Mouse (Mus musculus): Measurements from ENCODE around the gene Lipt2. TPM values are rescaled to one million over a fixed set of nuclear protein-coding genes. Genes with fewer than 3 reads are reported as not detected.

Lipt2 gene
- polyA plus RNA-seq, 1 experiment from 2014 or later = 18.7 TPM

- H3K4me3 ChIP-seq (ENCODE audit: low read depth, low read length) = no peak overlapping the region
- ATAC-seq (ENCODE audit: low FRiP score) = no peak
- H3K27me3 ChIP-seq (ENCODE audit: control insufficient read depth, insufficient read depth, low read length) = no peaks in the 10 kb centered on the region
- H3K4me1 ChIP-seq (ENCODE audit: control insufficient read depth, insufficient read depth, low read length) = no peaks in the 10 kb centered on the region
- H3K27ac ChIP-seq (ENCODE audit: low read depth, low read length) = no peak overlapping the region
- no peak overlapping the region for H3K4me2 ChIP-seq
- WGBS = 87% methylated on average over 11 of the region's 11 CpGs
- DNase-seq (ENCODE audit: low spot score, missing footprints) = no peak
- H3K36me3 ChIP-seq (ENCODE audit: control insufficient read depth, insufficient read depth, low read length) = no peaks in the 10 kb centered on the region
- H3K9ac ChIP-seq (ENCODE audit: low read length) = no peak overlapping the region
- no peaks in the 10 kb centered on the region for H3K9me3 ChIP-seq (ENCODE audit: control insufficient read depth, low read length)
These were observed 8.5 kb upstream of the Lipt2 start for GRCm38 (mm10) chr7:100150626-100151025.

- Histone ChIP-seq H3K4me2 (no peak overlapping the region), H3K9me3 (ENCODE audit: control insufficient read depth, low read length) (no peaks in the 10 kb centered on the region), H3K36me3 (ENCODE audit: control insufficient read depth, insufficient read depth, low read length) (no peaks in the 10 kb centered on the region), H3K4me1 (ENCODE audit: control insufficient read depth, insufficient read depth, low read length) (peaks cover 4% of the 10 kb centered on the region; the same call in 1 of the 2 replicates), H3K27me3 (ENCODE audit: control insufficient read depth, insufficient read depth, low read length) (no peaks in the 10 kb centered on the region), H3K9ac (ENCODE audit: low read length) (no peak overlapping the region), H3K27ac (ENCODE audit: low read depth, low read length) (no peak overlapping the region), H3K4me3 (ENCODE audit: low read depth, low read length) (no peak overlapping the region)
- DNase-seq (ENCODE audit: low spot score, missing footprints) = no peak
- 80% methylated on average over 4 of the region's 4 CpGs for WGBS
- ATAC-seq (ENCODE audit: low FRiP score) = no peak
These were observed 1.4 kb upstream of the Lipt2 start for GRCm38 (mm10) chr7:100157669-100158068.

GRCm38 (mm10) chr7:100160006-100160405 lies 929 bp downstream of the Lipt2 start:
- DNase-seq (ENCODE audit: low spot score, missing footprints) (peak; percentile 90), ATAC-seq (ENCODE audit: low FRiP score) (peak; percentile 30)
- H3K9me3 ChIP-seq (ENCODE audit: control insufficient read depth, low read length) = no peaks in the 10 kb centered on the region
- H3K27ac ChIP-seq (ENCODE audit: low read depth, low read length) = peak overlapping the region; percentile 89; the same call in 1 of the 2 replicates
- H3K4me2 ChIP-seq = peak overlapping the region; percentile 95
- no peaks in the 10 kb centered on the region for H3K36me3 ChIP-seq (ENCODE audit: control insufficient read depth, insufficient read depth, low read length)
- WGBS = 70% methylated on average over 7 of the region's 7 CpGs
- H3K4me3 ChIP-seq (ENCODE audit: low read depth, low read length) = peak overlapping the region; percentile 74
- H3K9ac ChIP-seq (ENCODE audit: low read length) = peak overlapping the region; percentile 82
- peaks cover 4% of the 10 kb centered on the region; the same call in 1 of the 2 replicates for H3K4me1 ChIP-seq (ENCODE audit: control insufficient read depth, insufficient read depth, low read length)
- H3K27me3 ChIP-seq (ENCODE audit: control insufficient read depth, insufficient read depth, low read length) = no peaks in the 10 kb centered on the region

- no peak overlapping the region for H3K27ac ChIP-seq (ENCODE audit: low read depth, low read length)
- no peak overlapping the region for H3K4me2 ChIP-seq
- DNase-seq (ENCODE audit: low spot score, missing footprints) = no peak
- H3K9me3 ChIP-seq (ENCODE audit: control insufficient read depth, low read length) = no peaks in the 10 kb centered on the region
- H3K4me3 ChIP-seq (ENCODE audit: low read depth, low read length) = no peak overlapping the region
- peaks cover 4% of the 10 kb centered on the region; the same call in 1 of the 2 replicates for H3K4me1 ChIP-seq (ENCODE audit: control insufficient read depth, insufficient read depth, low read length)
- WGBS = 90% methylated on average over 4 of the region's 4 CpGs
- no peaks in the 10 kb centered on the region for H3K27me3 ChIP-seq (ENCODE audit: control insufficient read depth, insufficient read depth, low read length)
- H3K9ac ChIP-seq (ENCODE audit: low read length) = no peak overlapping the region
- H3K36me3 ChIP-seq (ENCODE audit: control insufficient read depth, insufficient read depth, low read length) = no peaks in the 10 kb centered on the region
- no peak for ATAC-seq (ENCODE audit: low FRiP score)
These were observed 4.4 kb downstream of the Lipt2 start for GRCm38 (mm10) chr7:100163506-100163905.

- Histone ChIP-seq H3K27ac (ENCODE audit: low read depth, low read length) (no peak overlapping the region), H3K27me3 (ENCODE audit: control insufficient read depth, insufficient read depth, low read length) (no peaks in the 10 kb centered on the region), H3K36me3 (ENCODE audit: control insufficient read depth, insufficient read depth, low read length) (no peaks in the 10 kb centered on the region), H3K4me1 (ENCODE audit: control insufficient read depth, insufficient read depth, low read length) (no peaks in the 10 kb centered on the region), H3K9me3 (ENCODE audit: control insufficient read depth, low read length) (no peaks in the 10 kb centered on the region), H3K4me3 (ENCODE audit: low read depth, low read length) (no peak overlapping the region), H3K9ac (ENCODE audit: low read length) (no peak overlapping the region), H3K4me2 (no peak overlapping the region)
- 77% methylated on average over 11 of the region's 11 CpGs for WGBS
- DNase-seq (ENCODE audit: low spot score, missing footprints) (peak; percentile 56), ATAC-seq (ENCODE audit: low FRiP score) (no peak)
These were observed 9.6 kb downstream of the Lipt2 start for GRCm38 (mm10) chr7:100168654-100169053.

- Histone ChIP-seq H3K4me1 (ENCODE audit: control insufficient read depth, insufficient read depth, low read length) (no peaks in the 10 kb centered on the region), H3K4me3 (ENCODE audit: low read depth, low read length) (no peak overlapping the region), H3K4me2 (no peak overlapping the region), H3K27ac (ENCODE audit: low read depth, low read length) (no peak overlapping the region), H3K27me3 (ENCODE audit: control insufficient read depth, insufficient read depth, low read length) (no peaks in the 10 kb centered on the region), H3K9me3 (ENCODE audit: control insufficient read depth, low read length) (no peaks in the 10 kb centered on the region), H3K36me3 (ENCODE audit: control insufficient read depth, insufficient read depth, low read length) (no peaks in the 10 kb centered on the region), H3K9ac (ENCODE audit: low read length) (no peak overlapping the region)
- peak; percentile 77 for DNase-seq (ENCODE audit: low spot score, missing footprints)
- WGBS = 60% methylated on average over 4 of the region's 4 CpGs
- no peak for ATAC-seq (ENCODE audit: low FRiP score)
These were observed 11.7 kb downstream of the Lipt2 start for GRCm38 (mm10) chr7:100170756-100171155.

- peaks cover 37% of the 10 kb centered on the region for H3K27me3 ChIP-seq (ENCODE audit: control insufficient read depth, insufficient read depth, low read length)
- no peaks in the 10 kb centered on the region for H3K36me3 ChIP-seq (ENCODE audit: control insufficient read depth, insufficient read depth, low read length)
- H3K4me1 ChIP-seq (ENCODE audit: control insufficient read depth, insufficient read depth, low read length) = peaks cover 7% of the 10 kb centered on the region; the same call in 1 of the 2 replicates
- ATAC-seq (ENCODE audit: low FRiP score) (no peak), DNase-seq (ENCODE audit: low spot score, missing footprints) (no peak)
- H3K27ac ChIP-seq (ENCODE audit: low read depth, low read length) = no peak within 1 kb of the TSS
- no peak within 1 kb of the TSS for H3K4me3 ChIP-seq (ENCODE audit: low read depth, low read length)
- no peak within 1 kb of the TSS for H3K4me2 ChIP-seq
- H3K9me3 ChIP-seq (ENCODE audit: control insufficient read depth, low read length) = no peaks in the 10 kb centered on the region
- WGBS = 80% methylated on average over 3 of the region's 3 CpGs
- H3K9ac ChIP-seq (ENCODE audit: low read length) = no peak within 1 kb of the TSS
These were observed 17.2 kb downstream of the Lipt2 start, which contains the start of gene Kcne3 for GRCm38 (mm10) chr7:100176269-100176668. TSS of gene Kcne3 (plus strand) at chr7:100176502.

- 0 out of 2 replicates have a peak, but pooled peaks have one; percentile 22 for ATAC-seq (ENCODE audit: low FRiP score)
- Histone ChIP-seq H3K27me3 (ENCODE audit: control insufficient read depth, insufficient read depth, low read length) (peaks cover 37% of the 10 kb centered on the region), H3K4me1 (ENCODE audit: control insufficient read depth, insufficient read depth, low read length) (peaks cover 7% of the 10 kb centered on the region; the same call in 1 of the 2 replicates), H3K4me3 (ENCODE audit: low read depth, low read length) (peak overlapping the region; percentile 27), H3K27ac (ENCODE audit: low read depth, low read length) (no peak overlapping the region), H3K9me3 (ENCODE audit: control insufficient read depth, low read length) (no peaks in the 10 kb centered on the region), H3K4me2 (peak overlapping the region; percentile 49), H3K9ac (ENCODE audit: low read length) (peak overlapping the region; percentile 45; the same call in 1 of the 2 replicates), H3K36me3 (ENCODE audit: control insufficient read depth, insufficient read depth, low read length) (no peaks in the 10 kb centered on the region)
- peak; percentile 95 for DNase-seq (ENCODE audit: low spot score, missing footprints)
- WGBS = 10% methylated on average over 30 of the region's 30 CpGs
These were observed 19.2 kb downstream of the Lipt2 start for GRCm38 (mm10) chr7:100178016-100178890.

GRCm38 (mm10) chr7:100178891-100179233 lies 19.8 kb downstream of the Lipt2 start:
- peak overlapping the region; percentile 45; the same call in 1 of the 2 replicates for H3K9ac ChIP-seq (ENCODE audit: low read length)
- peaks cover 7% of the 10 kb centered on the region; the same call in 1 of the 2 replicates for H3K4me1 ChIP-seq (ENCODE audit: control insufficient read depth, insufficient read depth, low read length)
- ATAC-seq (ENCODE audit: low FRiP score) (0 out of 2 replicates have a peak, but pooled peaks have one; percentile 7), DNase-seq (ENCODE audit: low spot score, missing footprints) (no peak)
- H3K9me3 ChIP-seq (ENCODE audit: control insufficient read depth, low read length) = no peaks in the 10 kb centered on the region
- H3K27me3 ChIP-seq (ENCODE audit: control insufficient read depth, insufficient read depth, low read length) = peaks cover 37% of the 10 kb centered on the region
- WGBS = under 1% methylated on average over 15 of the region's 15 CpGs
- no peak overlapping the region for H3K27ac ChIP-seq (ENCODE audit: low read depth, low read length)
- H3K36me3 ChIP-seq (ENCODE audit: control insufficient read depth, insufficient read depth, low read length) = no peaks in the 10 kb centered on the region
- peak overlapping the region; percentile 27 for H3K4me3 ChIP-seq (ENCODE audit: low read depth, low read length)
- peak overlapping the region; percentile 49 for H3K4me2 ChIP-seq
